Mouse (Mus musculus): Measurements from ENCODE around the gene Acap1. TPM values are rescaled to one million over a fixed set of nuclear protein-coding genes. Genes with fewer than 3 reads are reported as not detected.
"Not testable (repeated sequence)": the region's sequence is repeated elsewhere in the genome, so short reads cannot be mapped to it uniquely, and the experiment has no call there.

Acap1 gene
- polyA plus RNA-seq, 1 experiment from 2014 or later, result 7.0 TPM

GRCm38 (mm10) chr11:69920266-69921031, 25.1 kb upstream of the Acap1 start:
- Histone ChIP-seq H3K27me3 (replicated peaks) (no peaks in the 10 kb centered on the region), H3K4me1 (peaks cover 51% of the 10 kb centered on the region), H3K36me3 (peaks cover 37% of the 10 kb centered on the region), H3K4me2 (peak overlapping the region; percentile 97), H3K9ac (peak overlapping the region; percentile 99), H3K4me3 (peak overlapping the region; percentile 91), H3K27ac (replicated peaks) (peak overlapping the region; percentile 99), H3K9me3 (no peaks in the 10 kb centered on the region)
- ATAC-seq (ENCODE audit: extremely low read depth, insufficient number of reproducible peaks, low FRiP score, low TSS enrichment), result peak; percentile 17
- WGBS, result under 1% methylated on average over 62 of the region's 65 CpGs

- under 1% methylated on average over 17 of the region's 17 CpGs for WGBS
Observed at GRCm38 (mm10) chr11:69919661-69920265, 24.4 kb upstream of the Acap1 start.

GRCm38 (mm10) chr11:69919053-69919452, 23.7 kb upstream of the Acap1 start:
- Histone ChIP-seq H3K4me1 (peaks cover 63% of the 10 kb centered on the region), H3K9me3 (no peaks in the 10 kb centered on the region), H3K4me2 (peak overlapping the region; percentile 97), H3K36me3 (peaks cover 45% of the 10 kb centered on the region), H3K27ac (replicated peaks) (peak overlapping the region; percentile 99), H3K4me3 (peak overlapping the region; percentile 91), H3K27me3 (replicated peaks) (no peaks in the 10 kb centered on the region), H3K9ac (peak overlapping the region; percentile 99)
- ATAC-seq (ENCODE audit: extremely low read depth, insufficient number of reproducible peaks, low FRiP score, low TSS enrichment), result no peak
- 68% methylated on average over 9 of the region's 9 CpGs for WGBS

More at GRCm38 (mm10) chr11:69919661-69920265, 24.4 kb upstream of the Acap1 start:
- Histone ChIP-seq H3K4me3 (peak overlapping the region; percentile 91), H3K4me1 (peaks cover 58% of the 10 kb centered on the region), H3K4me2 (peak overlapping the region; percentile 97), H3K27me3 (replicated peaks) (no peaks in the 10 kb centered on the region), H3K9me3 (no peaks in the 10 kb centered on the region), H3K27ac (replicated peaks) (peak overlapping the region; percentile 99), H3K36me3 (peaks cover 44% of the 10 kb centered on the region), H3K9ac (peak overlapping the region; percentile 99)
- ATAC-seq (ENCODE audit: extremely low read depth, insufficient number of reproducible peaks, low FRiP score, low TSS enrichment), result 0 out of 2 replicates have a peak, but pooled peaks have one; percentile 26

- Histone ChIP-seq H3K4me3 (0 out of 2 replicates have a peak overlapping the region, but pooled peaks have one; percentile 91), H3K36me3 (peaks cover 49% of the 10 kb centered on the region), H3K4me2 (no peak overlapping the region), H3K4me1 (peaks cover 68% of the 10 kb centered on the region), H3K27ac (replicated peaks) (no peak overlapping the region), H3K9me3 (no peaks in the 10 kb centered on the region), H3K27me3 (replicated peaks) (no peaks in the 10 kb centered on the region), H3K9ac (no peak overlapping the region)
- WGBS, result 81% methylated on average over 5 of the region's 5 CpGs
- ATAC-seq (ENCODE audit: extremely low read depth, insufficient number of reproducible peaks, low FRiP score, low TSS enrichment), result no peak
Observed at GRCm38 (mm10) chr11:69918118-69918517, 22.8 kb upstream of the Acap1 start.

GRCm38 (mm10) chr11:69917379-69917948, 22.1 kb upstream of the Acap1 start:
- Histone ChIP-seq H3K9ac (no peak overlapping the region), H3K4me1 (peaks cover 66% of the 10 kb centered on the region), H3K27me3 (replicated peaks) (no peaks in the 10 kb centered on the region), H3K27ac (replicated peaks) (no peak overlapping the region), H3K4me3 (no peak overlapping the region), H3K36me3 (peaks cover 56% of the 10 kb centered on the region), H3K9me3 (no peaks in the 10 kb centered on the region), H3K4me2 (peak overlapping the region; percentile 91; the same call in 1 of the 2 replicates)
- WGBS, result 83% methylated on average over 8 of the region's 8 CpGs
- ATAC-seq (ENCODE audit: extremely low read depth, insufficient number of reproducible peaks, low FRiP score, low TSS enrichment), result no peak

GRCm38 (mm10) chr11:69916652-69917378, 21.5 kb upstream of the Acap1 start:
- not testable (repeated sequence) for H3K27me3 ChIP-seq (replicated peaks); H3K9me3 ChIP-seq; ATAC-seq (ENCODE audit: extremely low read depth, insufficient number of reproducible peaks, low FRiP score, low TSS enrichment); H3K9ac ChIP-seq
- H3K4me1 ChIP-seq, result peaks cover 61% of the 10 kb centered on the region
- H3K27ac ChIP-seq (replicated peaks), result peak overlapping the region; percentile 10; the same call in 1 of the 2 replicates
- H3K4me3 ChIP-seq, result 0 out of 2 replicates have a peak overlapping the region, but pooled peaks have one; percentile 13
- peaks cover 62% of the 10 kb centered on the region for H3K36me3 ChIP-seq
- 65% methylated on average over 7 of the region's 7 CpGs for WGBS
- H3K4me2 ChIP-seq, result peak overlapping the region; percentile 91

- Histone ChIP-seq H3K4me1 (peaks cover 61% of the 10 kb centered on the region), H3K27ac (replicated peaks) (peak overlapping the region; percentile 10; the same call in 1 of the 2 replicates), H3K4me2 (peak overlapping the region; percentile 91), H3K9ac (peak overlapping the region; percentile 89), H3K36me3 (peaks cover 71% of the 10 kb centered on the region), H3K27me3 (replicated peaks) (no peaks in the 10 kb centered on the region), H3K4me3 (peak overlapping the region; percentile 79), H3K9me3 (no peaks in the 10 kb centered on the region)
- ATAC-seq (ENCODE audit: extremely low read depth, insufficient number of reproducible peaks, low FRiP score, low TSS enrichment), result no peak
- WGBS, result 41% methylated on average over 5 of the region's 5 CpGs
Observed at GRCm38 (mm10) chr11:69915667-69916627, 20.6 kb upstream of the Acap1 start.

GRCm38 (mm10) chr11:69914917-69915430, 19.6 kb upstream of the Acap1 start:
- Histone ChIP-seq H3K4me1 (peaks cover 61% of the 10 kb centered on the region), H3K9me3 (no peaks in the 10 kb centered on the region), H3K9ac (peak overlapping the region; percentile 89), H3K27ac (replicated peaks) (peak overlapping the region; percentile 87), H3K27me3 (replicated peaks) (no peaks in the 10 kb centered on the region), H3K4me3 (peak overlapping the region; percentile 79), H3K4me2 (peak overlapping the region; percentile 91), H3K36me3 (peaks cover 81% of the 10 kb centered on the region)
- ATAC-seq (ENCODE audit: extremely low read depth, insufficient number of reproducible peaks, low FRiP score, low TSS enrichment), result no peak
- 33% methylated on average over 9 of the region's 9 CpGs for WGBS

GRCm38 (mm10) chr11:69914372-69914764, 19.0 kb upstream of the Acap1 start:
- H3K4me2 ChIP-seq, result peak overlapping the region; percentile 91
- H3K4me3 ChIP-seq, result peak overlapping the region; percentile 79
- peaks cover 59% of the 10 kb centered on the region for H3K4me1 ChIP-seq
- ATAC-seq (ENCODE audit: extremely low read depth, insufficient number of reproducible peaks, low FRiP score, low TSS enrichment), result no peak; the same call in 1 of the 2 replicates
- peaks cover 87% of the 10 kb centered on the region for H3K36me3 ChIP-seq
- peak overlapping the region; percentile 87 for H3K27ac ChIP-seq (replicated peaks)
- H3K27me3 ChIP-seq (replicated peaks), result no peaks in the 10 kb centered on the region
- H3K9me3 ChIP-seq, result no peaks in the 10 kb centered on the region
- H3K9ac ChIP-seq, result peak overlapping the region; percentile 89
- 3% methylated on average over 17 of the region's 17 CpGs for WGBS

All from heart, embryonic 13.5 days (tissue).